Mouse (Mus musculus): ENCODE measurements around the gene Fam19a1.
"Not testable (repeated sequence)": the region's sequence is repeated elsewhere in the genome, so short reads cannot be mapped to it uniquely, and the experiment has no call there.

The Fam19a1 gene

GRCm38 (mm10) chr6:96112854-96113253, at the start of gene Fam19a1:
Gene Fam19a1 (plus strand): TSS chr6:96113154.
- no peak for DNase-seq

DNA sequence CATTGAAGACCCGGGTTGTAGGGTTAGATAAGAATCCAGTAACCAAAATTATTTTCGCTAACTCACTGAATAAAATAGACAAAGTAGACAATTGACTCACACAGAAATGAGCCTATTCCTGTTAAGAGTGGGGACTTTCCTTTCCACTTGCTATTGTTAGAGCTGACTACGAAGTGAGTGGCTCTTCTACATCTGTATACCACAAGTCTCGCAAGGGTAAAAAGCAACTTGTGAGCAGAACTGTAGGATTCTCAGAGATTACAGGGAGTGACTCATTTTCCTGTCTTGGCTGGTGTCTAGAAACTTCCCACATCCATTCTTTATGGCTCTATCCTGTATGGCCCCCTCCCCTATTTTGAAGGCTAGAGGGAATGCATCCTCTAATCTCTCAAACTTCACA, 41.9 kb upstream of the Fam19a1 start:
- DNase-seq = no peak

DNA sequence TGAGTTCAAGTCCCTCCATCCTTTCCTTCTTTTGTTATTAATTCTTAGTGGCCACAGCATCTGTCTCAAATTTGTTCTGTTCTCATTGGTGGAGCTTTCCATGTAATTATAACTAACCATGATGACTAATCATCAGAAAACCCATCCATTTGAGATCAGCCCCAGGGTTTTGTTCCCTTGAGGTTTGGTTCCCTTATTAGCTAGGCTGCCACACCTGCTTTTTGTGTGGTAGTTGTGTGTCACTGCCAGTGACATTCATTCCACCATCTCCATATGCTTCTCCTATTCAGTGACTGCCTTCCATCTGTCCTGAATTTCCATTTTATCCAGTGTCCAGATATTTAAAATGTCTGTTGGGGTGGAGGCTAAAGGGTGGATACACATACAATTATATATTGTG, 41.4 kb upstream of the Fam19a1 start:
- no peak for DNase-seq

- DNase-seq = no peak
These were observed 23.0 kb upstream of the Fam19a1 start for GRCm38 (mm10) chr6:96089961-96090360.

DNA sequence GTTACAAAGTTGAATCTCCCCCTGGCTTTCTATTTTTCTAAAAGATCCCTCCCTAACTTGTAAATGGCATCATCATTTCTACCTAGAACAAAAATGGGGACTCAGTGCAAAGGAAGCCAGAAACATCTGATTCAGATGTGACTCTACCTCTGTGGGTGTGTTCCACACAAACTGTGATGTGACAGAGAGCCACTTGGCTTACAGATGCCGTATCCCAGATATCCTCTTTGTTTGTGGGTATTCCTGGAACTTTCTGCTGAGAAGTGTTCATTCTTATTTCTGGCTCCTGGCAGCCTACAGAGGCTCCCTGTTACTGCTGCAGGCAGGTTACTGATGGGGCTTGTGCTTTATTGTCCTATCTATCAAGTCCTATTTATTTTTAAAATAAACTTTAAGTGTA, 19.2 kb upstream of the Fam19a1 start:
- no peak for DNase-seq

GRCm38 (mm10) chr6:96098225-96098624, 14.7 kb upstream of the Fam19a1 start:
- DNase-seq = no peak

DNA sequence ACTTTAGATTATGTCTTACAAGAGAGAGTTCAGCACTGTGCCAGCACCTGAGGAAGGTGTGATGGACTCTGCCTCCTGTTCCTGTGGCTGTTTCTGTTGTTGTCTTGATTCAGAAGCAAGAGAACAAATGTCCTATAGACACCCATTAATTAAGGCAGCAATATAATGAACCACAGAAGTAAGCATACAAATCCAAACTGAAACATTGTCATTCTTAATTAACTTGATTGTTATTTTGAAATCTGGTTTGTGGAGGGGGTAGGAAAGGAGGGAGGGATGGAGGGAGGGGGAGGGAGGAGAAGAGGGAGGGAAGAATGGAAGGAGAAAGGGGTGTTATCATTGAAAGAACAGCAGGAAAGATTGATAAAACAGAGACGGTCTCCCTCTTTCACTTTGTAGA, 1.3 kb upstream of the Fam19a1 start:
- DNase-seq = no peak

DNA sequence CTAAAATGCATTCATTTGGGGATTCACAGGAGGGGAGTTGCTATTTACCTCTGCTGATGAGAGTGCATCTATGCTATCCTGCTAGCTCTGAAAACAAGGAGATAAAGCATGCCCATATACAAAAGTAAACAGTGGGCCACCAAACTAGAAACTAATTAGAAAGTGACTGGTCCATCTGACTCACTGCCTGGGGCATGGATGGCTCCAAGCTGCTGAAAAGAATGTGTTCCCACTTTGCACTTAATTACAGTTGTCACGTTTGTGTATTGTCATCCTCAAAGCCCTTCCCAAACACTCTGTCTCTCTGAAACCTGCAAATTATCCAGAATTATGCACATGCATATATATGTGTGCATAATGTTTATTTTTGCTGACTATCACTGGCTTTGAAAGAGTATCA, 1.2 kb downstream of the Fam19a1 start:
- no peak for DNase-seq

DNA sequence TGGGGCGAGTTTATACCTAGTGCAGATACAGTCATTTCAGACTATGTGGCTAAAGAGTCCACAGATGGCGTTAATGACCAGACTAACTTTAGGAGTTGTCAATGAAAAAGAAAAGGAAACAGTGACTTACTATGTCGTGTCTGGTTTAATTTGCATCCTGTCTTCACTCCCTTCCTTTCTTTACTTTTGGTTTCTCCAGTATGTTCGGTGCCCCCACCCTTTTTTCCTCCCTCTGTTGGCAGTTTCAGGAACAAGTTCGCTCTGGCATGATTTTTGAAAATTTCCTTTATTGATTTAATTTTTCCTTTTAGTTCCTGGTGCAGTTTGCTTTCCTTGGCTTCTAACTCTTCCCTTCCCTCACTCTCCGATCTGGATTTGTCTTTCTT, 3.2 kb downstream of the Fam19a1 start:
- DNase-seq = peak in 1 of 2 experiments; percentile 8

GRCm38 (mm10) chr6:96116534-96117272, 3.7 kb downstream of the Fam19a1 start:
- peak; percentile 63 to 73 for DNase-seq

DNA sequence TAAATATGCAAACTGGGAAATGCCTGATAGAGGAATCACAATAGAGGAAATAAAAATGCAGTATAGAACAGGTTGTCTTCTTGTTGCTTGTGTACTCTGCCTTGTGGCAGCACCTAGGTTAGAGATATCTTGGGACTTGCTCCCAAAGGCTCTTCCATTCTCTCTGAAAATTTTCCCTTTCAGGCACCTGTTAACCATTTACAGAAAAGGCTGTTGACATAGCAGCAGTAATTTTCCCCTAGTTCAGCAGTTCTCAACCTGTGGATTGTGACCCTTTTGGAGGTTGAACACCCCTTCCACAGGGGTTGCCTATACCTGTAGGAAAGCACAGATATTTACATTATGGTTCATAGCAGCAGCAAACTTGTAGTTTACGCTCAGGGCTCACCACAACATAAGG, 30.4 kb downstream of the Fam19a1 start:
- DNase-seq = no peak

- peak in 1 of 2 experiments; percentile 2 for DNase-seq
These were observed 52.4 kb downstream of the Fam19a1 start for GRCm38 (mm10) chr6:96165403-96165802.

GRCm38 (mm10) chr6:96165818-96166379, 52.9 kb downstream of the Fam19a1 start, which contains the start of gene 1700123L14Rik:
Gene 1700123L14Rik (minus strand): TSS chr6:96166243.
- DNase-seq = peak in 1 of 2 experiments; percentile 2

- no peak for DNase-seq
These were observed 54.1 kb downstream of the Fam19a1 start for GRCm38 (mm10) chr6:96167031-96167430.

DNA sequence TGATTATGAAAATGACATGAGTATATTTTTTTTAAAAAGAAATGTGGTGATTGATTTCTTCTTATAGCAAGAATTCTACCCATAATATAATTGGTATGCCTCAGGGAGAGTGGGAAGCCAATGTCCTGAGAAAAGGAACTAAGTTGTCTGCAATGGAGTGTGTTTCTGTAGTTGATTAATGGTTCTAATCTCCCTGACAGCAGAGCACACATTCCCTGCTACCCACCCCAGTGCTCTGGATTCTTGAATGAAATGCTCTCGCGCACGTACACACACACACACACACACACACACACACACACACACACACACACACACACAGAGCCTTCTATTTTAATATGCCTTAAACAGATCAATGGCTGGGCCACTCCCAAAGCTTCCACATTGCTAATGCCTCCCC, 60.7 kb downstream of the Fam19a1 start:
- DNase-seq = no peak

DNA sequence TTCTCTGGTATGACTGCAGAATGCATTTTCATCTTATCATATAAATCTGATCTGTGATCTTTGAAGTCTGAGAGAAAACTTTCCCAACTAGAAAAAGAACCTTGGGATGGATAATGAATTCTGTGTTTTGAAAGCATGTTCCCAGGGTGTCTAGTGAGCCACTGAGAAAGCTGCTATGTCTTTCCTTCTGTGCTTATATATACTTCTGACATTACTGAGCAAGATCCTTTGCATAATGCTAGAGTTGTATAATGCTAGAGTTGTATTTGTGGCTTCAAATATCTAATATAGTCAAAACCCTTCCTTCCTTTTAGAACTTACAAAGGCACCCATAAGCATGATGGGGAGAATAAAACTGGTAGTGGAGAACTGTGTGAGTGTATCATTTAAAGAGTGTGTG, 65.6 kb downstream of the Fam19a1 start:
- no peak for DNase-seq

GRCm38 (mm10) chr6:96183392-96183791, 70.4 kb downstream of the Fam19a1 start:
- peak in 1 of 2 experiments; percentile 1 for DNase-seq

DNA sequence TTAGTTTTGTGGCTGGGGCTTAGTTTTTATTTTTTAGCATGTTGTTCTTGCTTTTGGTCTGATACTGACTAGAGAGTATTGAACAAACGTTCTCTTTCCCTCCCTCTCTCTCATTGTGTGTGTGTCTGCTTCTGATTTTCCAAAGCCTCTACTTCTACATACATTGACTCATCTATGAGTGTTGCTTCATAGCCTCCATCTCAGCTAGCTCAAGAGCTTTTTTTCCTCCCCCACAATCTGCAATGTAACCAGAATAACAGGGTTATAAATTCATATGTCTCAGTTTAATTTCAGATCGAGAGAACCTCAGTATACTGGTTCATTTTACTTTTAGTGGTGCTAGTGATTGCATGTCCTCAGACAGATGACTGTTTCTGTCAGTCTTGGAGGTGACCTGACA, 73.6 kb downstream of the Fam19a1 start:
- no peak for DNase-seq

- not testable (repeated sequence) for DNase-seq
These were observed 86.0 kb downstream of the Fam19a1 start for GRCm38 (mm10) chr6:96198991-96199390.

DNA sequence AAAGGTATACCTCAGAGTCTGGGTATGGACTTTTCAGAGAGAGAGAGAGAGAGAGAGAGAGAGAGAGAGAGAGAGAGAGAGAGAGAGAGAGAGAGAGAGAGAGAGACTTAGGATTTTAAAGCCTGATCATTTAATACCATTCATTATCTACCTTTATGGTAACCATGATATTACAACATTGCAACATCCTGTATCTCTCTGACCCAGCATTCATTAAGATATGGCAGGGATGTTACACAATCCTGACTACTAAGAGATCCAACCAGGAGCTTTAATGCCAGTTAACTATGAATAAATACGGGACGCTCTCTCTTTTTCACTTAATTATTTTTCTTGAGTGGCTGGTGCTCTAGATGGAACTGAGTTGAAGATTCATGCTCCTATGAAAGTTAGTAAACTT, 92.4 kb downstream of the Fam19a1 start:
- no peak for DNase-seq

DNA sequence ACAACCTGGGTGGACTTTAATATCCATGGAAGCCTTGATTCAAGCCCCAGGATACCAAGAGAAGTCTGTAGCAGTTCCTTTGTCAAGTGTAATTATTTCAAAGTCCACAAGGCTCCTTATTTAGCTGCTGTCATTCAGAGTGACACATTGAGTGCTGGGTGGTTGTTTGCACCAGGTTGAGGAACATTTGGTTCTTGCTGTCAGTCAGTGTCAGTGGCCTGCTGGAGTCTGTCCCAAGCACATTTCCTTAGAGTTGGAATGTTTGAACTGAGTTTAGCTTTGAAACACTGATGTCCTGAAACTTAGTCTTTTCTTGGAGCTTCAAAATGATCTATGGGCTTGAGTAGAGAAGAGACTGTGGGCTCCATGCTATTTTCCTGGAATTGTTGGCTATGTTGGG, 121.9 kb downstream of the Fam19a1 start:
- DNase-seq = no peak

DNA sequence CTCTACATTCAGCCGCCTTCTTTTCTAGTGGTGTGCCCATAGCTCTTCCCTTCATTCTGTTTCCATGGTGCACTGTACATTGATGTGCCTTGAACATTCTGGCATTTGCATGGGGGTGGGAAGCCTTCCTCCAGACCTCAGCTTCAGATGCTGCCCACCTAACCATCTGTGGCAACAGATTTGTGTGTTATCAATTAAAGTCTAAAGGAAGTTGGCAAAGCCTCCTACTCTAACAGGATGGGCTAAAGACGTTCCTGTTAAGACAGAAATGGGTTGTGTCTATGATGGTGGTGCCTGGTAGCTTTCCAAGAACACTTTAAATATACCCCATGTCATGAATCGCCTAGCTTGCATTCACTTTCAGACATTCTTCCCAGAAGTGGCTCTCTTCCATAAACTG, 131.4 kb downstream of the Fam19a1 start:
- no peak for DNase-seq

DNA sequence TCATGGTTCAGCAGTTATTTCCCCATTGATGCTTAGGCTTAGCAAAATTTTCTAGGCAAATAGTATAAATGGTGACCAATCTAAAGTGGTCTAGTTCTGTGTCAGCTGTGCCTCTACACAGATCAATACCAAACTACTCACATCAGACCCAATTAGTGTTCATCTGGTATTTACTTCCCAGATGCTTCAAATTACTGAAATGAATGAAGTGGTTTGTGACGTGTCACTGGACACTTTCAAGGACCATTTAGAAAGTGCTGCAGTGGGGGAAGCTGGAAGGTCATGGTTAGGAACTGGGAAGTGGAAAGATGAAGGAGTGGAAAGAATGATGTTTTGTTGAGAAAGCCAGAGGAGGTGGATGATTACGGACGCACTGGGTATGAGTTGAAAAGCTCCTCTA, 139.0 kb downstream of the Fam19a1 start:
- DNase-seq = no peak

DNA sequence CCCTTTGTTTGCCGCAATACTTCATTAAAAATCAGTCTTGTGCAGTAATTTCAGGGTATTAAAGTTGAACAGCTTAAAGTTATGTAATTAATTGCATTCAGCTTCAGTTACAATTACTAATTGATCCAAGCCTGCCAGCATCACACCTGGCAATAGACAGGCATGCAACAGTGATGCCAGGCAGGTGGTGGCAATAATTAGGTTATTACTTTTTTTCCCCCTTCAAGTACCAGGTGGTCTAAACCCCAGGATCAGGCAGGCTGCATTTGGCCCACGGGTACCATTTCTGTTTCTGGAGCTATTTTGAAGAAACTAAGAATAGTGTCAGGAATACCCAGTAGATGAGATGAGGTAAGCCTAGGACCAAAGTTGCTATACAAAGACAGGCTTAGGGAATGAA, 141.9 kb downstream of the Fam19a1 start:
- DNase-seq = no peak

- DNase-seq = no peak
These were observed 145.7 kb downstream of the Fam19a1 start for GRCm38 (mm10) chr6:96258651-96259050.
